Mouse (Mus musculus): ENCODE measurements around the gene Prkab1.

GRCm38 (mm10) chr5:116022131-116022530, 2.2 kb downstream of the Prkab1 start:
- TF ChIP-seq CTCF (IDR thresholded peaks at IDR 0.05; ENCODE audit: low read depth, low read length) (no peak), POLR2A (IDR thresholded peaks at IDR 0.05; ENCODE audit: borderline replicate concordance, low read depth, low read length) (no peak)
